Mouse (Mus musculus) neural tube, embryonic 12.5 days (tissue): ENCODE data around the gene Klhl2. TPM values are rescaled to one million over a fixed set of nuclear protein-coding genes. Genes with fewer than 3 reads are reported as not detected.

Source experiments
- ATAC-seq: fragments of 200-750 bp; cut with Nextera tagmentation; 2 replicates; pipeline ENCODE4 v1.8.0; 2017; ENCODE audit warnings: low read depth, mild to moderate bottlenecking, moderate TSS enrichment, moderate library complexity; ENCODE audit not compliant: low FRiP score
- H3K27ac ChIP-seq: fragments of 300-500 bp; sonication (generic); 2 replicates; pipeline ENCODE4 v1.5.1; 2016
- H3K27me3 ChIP-seq: fragments of 300-500 bp; sonication (generic); replicated peaks from 2 replicates; pipeline ENCODE4 v1.6.1; 2016; ENCODE audit warnings: mild to moderate bottlenecking
- H3K36me3 ChIP-seq: fragments of 300-500 bp; sonication (generic); 2 replicates; pipeline ENCODE4 v1.6.1; 2016; ENCODE audit warnings: mild to moderate bottlenecking
- H3K4me1 ChIP-seq: fragments of 300-500 bp; sonication (generic); 2 replicates; pipeline ENCODE4 v1.6.1; 2016
- H3K4me2 ChIP-seq: fragments of 300-500 bp; sonication (generic); replicated peaks from 2 replicates; pipeline ENCODE4 v1.6.1; 2016; ENCODE audit warnings: mild to moderate bottlenecking
- H3K4me3 ChIP-seq: fragments of 300-500 bp; sonication (generic); 2 replicates; pipeline ENCODE4 v1.5.1; 2016
- H3K9ac ChIP-seq: fragments of 300-500 bp; sonication (generic); 2 replicates; pipeline ENCODE4 v1.6.1; 2016; ENCODE audit warnings: mild to moderate bottlenecking
- H3K9me3 ChIP-seq: fragments of 300-500 bp; sonication (generic); 2 replicates; pipeline ENCODE4 v1.6.1; 2016; ENCODE audit warnings: mild to moderate bottlenecking
- WGBS: fragments of 180-500 bp; shearing (Covaris S2); methylation state at CpG from one replicate; pipeline ENCODE4 v1.1.7; 2016; 5-methylcytosine and 5-hydroxymethylcytosine counted together
- polyA plus RNA-seq: library from polyadenylated mRNA; unstranded; fragments of >200 nt; fragmentation: Nextera tagmentation; extraction: Ambion mirVana; gene quantifications from 2 replicates; pipeline ENCODE4 v1.2.1, GENCODE M21; 2016

Klhl2 gene
- polyA plus RNA-seq, 1 experiment from 2014 or later: 30.0 TPM

DNA sequence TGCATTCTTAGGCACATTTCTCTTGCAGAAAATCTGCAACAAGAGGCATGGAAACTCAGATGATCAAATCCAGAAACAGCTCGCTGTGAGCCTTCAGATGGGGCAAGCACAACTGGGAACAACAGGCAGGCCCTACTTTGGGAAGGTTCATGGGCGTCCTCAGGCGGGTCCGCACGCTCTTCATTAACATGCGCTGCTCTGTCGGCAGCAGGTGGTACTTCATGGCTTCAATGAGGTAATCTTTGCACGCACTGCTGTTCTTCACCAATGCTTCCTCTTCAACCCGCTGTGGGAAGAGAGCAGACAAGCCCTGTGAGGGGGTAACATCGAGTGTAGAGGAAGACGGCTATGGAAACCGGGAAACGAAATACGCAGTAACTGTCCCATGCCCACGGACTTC is 91.9 kb downstream of the Klhl2 start:
- 95% methylated on average over 15 of the region's 15 CpGs for WGBS
- Histone ChIP-seq H3K4me3 (no peak overlapping the region), H3K9me3 (no peaks in the 10 kb centered on the region), H3K27me3 (no peaks in the 10 kb centered on the region), H3K4me2 (no peak overlapping the region), H3K36me3 (peaks cover 23% of the 10 kb centered on the region), H3K9ac (no peak overlapping the region), H3K4me1 (no peaks in the 10 kb centered on the region), H3K27ac (no peak overlapping the region)
- no peak for ATAC-seq

DNA sequence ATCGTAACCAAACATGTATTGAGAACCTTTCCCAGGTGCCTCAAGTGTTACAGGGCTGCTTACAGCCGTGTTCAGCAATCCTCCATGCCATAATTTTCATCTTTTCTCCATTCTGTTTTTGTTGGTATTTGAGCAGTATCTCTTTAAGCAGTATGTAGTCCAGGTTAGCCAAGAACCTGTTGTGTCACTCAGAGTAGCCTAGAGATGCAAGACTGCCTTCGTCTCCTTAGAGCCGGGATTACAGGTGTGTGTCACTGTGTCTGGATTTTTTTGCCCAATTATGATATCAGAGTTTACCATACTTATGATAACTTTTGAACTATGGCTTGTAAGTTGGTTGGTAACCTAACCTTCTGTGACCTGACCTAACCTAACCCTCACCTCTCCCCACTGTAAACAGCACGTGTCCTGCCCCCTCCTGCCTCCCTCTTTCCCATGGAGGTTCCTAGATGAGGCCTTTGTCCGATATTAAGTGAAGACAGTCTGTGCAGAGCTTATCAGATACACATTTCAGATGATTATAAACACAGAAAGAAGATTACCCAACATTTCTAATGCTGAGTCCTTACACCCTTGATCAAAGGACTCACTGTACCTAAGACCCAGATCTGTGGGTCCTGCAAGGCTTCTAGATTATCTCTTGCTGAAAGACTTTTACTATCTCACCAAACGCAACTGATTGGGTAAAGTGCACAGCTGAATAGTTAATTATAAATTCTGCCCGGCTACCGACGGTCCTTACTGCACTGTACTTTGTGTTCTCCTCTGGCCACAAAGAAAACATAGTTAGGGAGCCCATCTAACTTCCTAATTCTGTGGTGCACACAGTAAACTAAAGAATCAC is 103.4 kb downstream of the Klhl2 start:
- H3K4me1 ChIP-seq: no peaks in the 10 kb centered on the region
- H3K36me3 ChIP-seq: peaks cover 18% of the 10 kb centered on the region
- H3K27ac ChIP-seq: no peak overlapping the region
- no peaks in the 10 kb centered on the region for H3K27me3 ChIP-seq
- H3K9me3 ChIP-seq: no peaks in the 10 kb centered on the region
- H3K4me2 ChIP-seq: no peak overlapping the region
- H3K9ac ChIP-seq: no peak overlapping the region
- H3K4me3 ChIP-seq: no peak overlapping the region
- WGBS: 89% methylated on average over 10 of the region's 10 CpGs
- no peak for ATAC-seq

- Histone ChIP-seq H3K9me3 (no peaks in the 10 kb centered on the region), H3K27ac (no peak overlapping the region), H3K4me1 (no peaks in the 10 kb centered on the region), H3K27me3 (no peaks in the 10 kb centered on the region), H3K9ac (no peak overlapping the region), H3K4me3 (no peak overlapping the region), H3K4me2 (no peak overlapping the region), H3K36me3 (no peaks in the 10 kb centered on the region)
- ATAC-seq: no peak
- 94% methylated on average over 13 of the region's 13 CpGs for WGBS
Observed at GRCm38 (mm10) chr8:64740547-64741211, 109.1 kb downstream of the Klhl2 start.

DNA sequence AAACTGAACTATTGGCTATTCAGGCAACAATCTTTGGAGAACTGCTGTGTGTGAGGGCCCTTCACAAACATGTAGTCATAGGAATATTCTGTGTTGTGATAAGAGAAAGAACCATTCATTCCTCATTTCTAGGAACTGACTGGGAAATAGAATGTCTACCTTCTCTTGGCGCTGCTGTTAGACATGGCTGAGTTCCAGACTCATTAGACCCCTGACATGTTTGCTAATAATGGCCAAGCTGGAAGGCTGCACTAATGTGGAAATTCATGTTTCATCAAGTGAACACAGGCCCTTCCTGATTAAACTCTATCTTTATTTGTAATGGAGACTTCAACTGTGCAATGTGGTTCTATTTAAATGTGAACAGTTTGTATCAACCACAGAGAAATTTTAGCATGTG is 110.9 kb downstream of the Klhl2 start:
- Histone ChIP-seq H3K4me2 (no peak overlapping the region), H3K36me3 (no peaks in the 10 kb centered on the region), H3K27me3 (no peaks in the 10 kb centered on the region), H3K27ac (no peak overlapping the region), H3K4me3 (no peak overlapping the region), H3K4me1 (no peaks in the 10 kb centered on the region), H3K9me3 (no peaks in the 10 kb centered on the region), H3K9ac (no peak overlapping the region)
- no peak for ATAC-seq
- WGBS: 95% methylated on average over 1 of the region's 1 CpGs

GRCm38 (mm10) chr8:64736767-64737323 is 113.0 kb downstream of the Klhl2 start:
- Histone ChIP-seq H3K27ac (no peak overlapping the region), H3K4me2 (no peak overlapping the region), H3K4me3 (no peak overlapping the region), H3K9ac (no peak overlapping the region), H3K27me3 (no peaks in the 10 kb centered on the region), H3K9me3 (no peaks in the 10 kb centered on the region), H3K36me3 (no peaks in the 10 kb centered on the region), H3K4me1 (peaks cover 8% of the 10 kb centered on the region)
- ATAC-seq: no peak
- WGBS: 94% methylated on average over 3 of the region's 3 CpGs

- Histone ChIP-seq H3K36me3 (peaks cover 8% of the 10 kb centered on the region), H3K9ac (no peak overlapping the region), H3K4me3 (no peak overlapping the region), H3K4me2 (no peak overlapping the region), H3K9me3 (no peaks in the 10 kb centered on the region), H3K27me3 (no peaks in the 10 kb centered on the region), H3K27ac (no peak overlapping the region), H3K4me1 (peaks cover 14% of the 10 kb centered on the region)
- no peak for ATAC-seq
- 95% methylated on average over 8 of the region's 8 CpGs for WGBS
Observed at GRCm38 (mm10) chr8:64735161-64735560, 114.7 kb downstream of the Klhl2 start.

DNA sequence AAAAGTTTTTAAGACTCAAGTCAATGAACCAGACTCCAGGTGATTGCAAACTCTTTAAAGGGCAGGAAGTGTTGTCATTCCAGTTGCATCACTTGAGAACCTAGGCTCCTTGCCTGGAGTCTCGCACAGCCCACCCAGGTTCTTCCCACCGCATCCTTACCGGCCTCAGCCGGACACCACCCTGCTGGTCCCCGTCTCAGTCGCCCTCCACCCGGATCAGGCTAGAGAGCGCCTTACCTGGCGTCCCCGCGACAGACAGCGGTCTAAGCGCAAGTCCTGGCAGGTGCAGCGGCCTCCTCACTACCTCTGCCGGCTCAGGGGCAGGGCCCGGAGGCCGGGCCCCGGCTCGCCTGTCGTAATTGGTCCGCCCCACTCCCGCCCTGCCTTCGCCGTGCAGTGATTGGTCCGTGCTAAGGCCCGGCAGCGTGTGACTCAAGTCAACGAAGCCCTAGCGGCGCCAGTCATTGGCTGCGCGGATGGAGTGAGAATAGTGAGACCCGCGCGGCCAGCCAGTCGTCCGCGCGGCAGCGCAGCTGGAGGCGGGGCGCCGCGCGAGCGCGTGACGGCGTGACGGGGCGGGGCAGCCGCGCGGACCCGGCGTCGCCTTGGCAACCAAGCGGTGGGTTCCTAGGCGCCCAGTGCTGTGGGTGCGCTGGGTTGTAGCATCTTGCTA is 116.4 kb downstream of the Klhl2 start, which contains the start of gene Msmo1:
Gene Msmo1 (minus strand): TSS at position 522 of the 673 bp plus-strand sequence.
- ATAC-seq: peak; percentile 100
- peaks cover 13% of the 10 kb centered on the region for H3K36me3 ChIP-seq
- peak within 1 kb of the TSS; percentile 82 for H3K4me3 ChIP-seq
- peak within 1 kb of the TSS; percentile 74 for H3K4me2 ChIP-seq
- peaks cover 14% of the 10 kb centered on the region for H3K4me1 ChIP-seq
- peak within 1 kb of the TSS; percentile 72 for H3K9ac ChIP-seq
- no peaks in the 10 kb centered on the region for H3K27me3 ChIP-seq
- H3K27ac ChIP-seq: 0 out of 2 replicates have a peak within 1 kb of the TSS, but pooled peaks have one; percentile 20
- WGBS: under 1% methylated on average over 60 of the region's 60 CpGs
- no peaks in the 10 kb centered on the region for H3K9me3 ChIP-seq

- no peak overlapping the region for H3K27ac ChIP-seq
Observed at GRCm38 (mm10) chr8:64732596-64732995, 117.2 kb downstream of the Klhl2 start.

DNA sequence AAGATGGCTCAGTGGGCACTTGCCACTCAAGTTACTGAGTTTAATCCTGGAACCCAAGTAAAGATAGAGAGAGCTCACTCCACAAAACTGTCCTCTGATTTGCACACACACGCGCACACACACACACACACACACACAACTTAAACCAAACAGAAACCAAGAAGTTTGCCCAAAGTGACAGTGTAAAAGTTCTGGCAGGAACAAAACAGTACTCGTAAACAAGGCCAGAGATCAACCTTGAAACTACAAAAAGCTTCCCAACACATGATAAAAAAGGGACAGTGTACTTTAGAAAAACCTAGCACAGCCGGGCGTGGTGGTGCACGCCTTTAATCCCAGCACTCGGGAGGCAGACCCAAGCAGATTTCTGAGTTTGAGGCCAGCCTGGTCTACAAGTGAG is 121.7 kb downstream of the Klhl2 start:
- 93% methylated on average over 7 of the region's 7 CpGs for WGBS

More at GRCm38 (mm10) chr8:64732596-64732995, 117.2 kb downstream of the Klhl2 start:
- peak overlapping the region; percentile 74 for H3K4me2 ChIP-seq
- H3K9me3 ChIP-seq: no peaks in the 10 kb centered on the region
- peaks cover 15% of the 10 kb centered on the region for H3K36me3 ChIP-seq
- ATAC-seq: no peak
- H3K27me3 ChIP-seq: no peaks in the 10 kb centered on the region
- 15% methylated on average over 9 of the region's 9 CpGs for WGBS
- peaks cover 14% of the 10 kb centered on the region for H3K4me1 ChIP-seq
- H3K4me3 ChIP-seq: peak overlapping the region; percentile 82
- H3K9ac ChIP-seq: peak overlapping the region; percentile 72

DNA sequence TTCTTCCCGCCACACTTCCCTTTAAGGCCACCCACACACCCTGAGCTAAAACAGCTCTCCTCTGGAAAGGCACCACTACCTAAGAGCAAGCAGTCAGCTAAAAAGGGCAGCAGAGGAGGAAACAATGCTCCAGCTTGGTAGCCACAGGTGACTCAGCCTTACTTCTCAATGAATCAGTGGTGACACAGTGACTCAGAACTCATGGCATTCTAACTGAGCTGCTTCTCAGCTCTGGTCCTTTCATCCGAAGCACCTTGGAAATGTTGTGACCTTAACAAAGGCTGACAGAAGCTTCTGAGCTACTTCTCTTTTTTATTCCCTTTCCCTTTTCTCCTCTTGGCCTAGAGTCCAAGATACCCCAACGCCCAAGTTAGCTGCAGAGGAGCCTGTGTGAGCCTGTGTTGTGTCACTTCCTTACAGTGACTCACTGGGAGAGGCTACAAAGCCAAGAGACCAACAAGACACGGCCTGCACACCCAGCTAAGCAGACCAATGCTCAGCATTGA is 123.6 kb downstream of the Klhl2 start:
- peaks cover 5% of the 10 kb centered on the region; the same call in 1 of the 2 replicates for H3K4me1 ChIP-seq

More for the DNA sequence above, 121.7 kb downstream of the Klhl2 start:
- no peak overlapping the region for H3K4me2 ChIP-seq
- no peaks in the 10 kb centered on the region for H3K9me3 ChIP-seq
- H3K4me1 ChIP-seq: peaks cover 14% of the 10 kb centered on the region
- H3K36me3 ChIP-seq: peaks cover 53% of the 10 kb centered on the region
- H3K27ac ChIP-seq: no peak overlapping the region
- no peak for ATAC-seq
- H3K27me3 ChIP-seq: no peaks in the 10 kb centered on the region
- H3K4me3 ChIP-seq: no peak overlapping the region
- H3K9ac ChIP-seq: no peak overlapping the region

GRCm38 (mm10) chr8:64723206-64723605 is 126.6 kb downstream of the Klhl2 start:
- no peak for ATAC-seq
- Histone ChIP-seq H3K4me3 (no peak overlapping the region), H3K9ac (no peak overlapping the region), H3K36me3 (peaks cover 75% of the 10 kb centered on the region), H3K9me3 (no peaks in the 10 kb centered on the region), H3K27ac (no peak overlapping the region), H3K4me1 (no peaks in the 10 kb centered on the region), H3K4me2 (no peak overlapping the region), H3K27me3 (no peaks in the 10 kb centered on the region)
- 93% methylated on average over 2 of the region's 2 CpGs for WGBS

More for the DNA sequence above, 123.6 kb downstream of the Klhl2 start:
- H3K9me3 ChIP-seq: no peaks in the 10 kb centered on the region
- H3K9ac ChIP-seq: no peak overlapping the region
- H3K4me3 ChIP-seq: no peak overlapping the region
- 93% methylated on average over 4 of the region's 4 CpGs for WGBS
- H3K36me3 ChIP-seq: peaks cover 66% of the 10 kb centered on the region
- H3K4me2 ChIP-seq: no peak overlapping the region
- no peaks in the 10 kb centered on the region for H3K27me3 ChIP-seq
- no peak for ATAC-seq
- no peak overlapping the region for H3K27ac ChIP-seq

DNA sequence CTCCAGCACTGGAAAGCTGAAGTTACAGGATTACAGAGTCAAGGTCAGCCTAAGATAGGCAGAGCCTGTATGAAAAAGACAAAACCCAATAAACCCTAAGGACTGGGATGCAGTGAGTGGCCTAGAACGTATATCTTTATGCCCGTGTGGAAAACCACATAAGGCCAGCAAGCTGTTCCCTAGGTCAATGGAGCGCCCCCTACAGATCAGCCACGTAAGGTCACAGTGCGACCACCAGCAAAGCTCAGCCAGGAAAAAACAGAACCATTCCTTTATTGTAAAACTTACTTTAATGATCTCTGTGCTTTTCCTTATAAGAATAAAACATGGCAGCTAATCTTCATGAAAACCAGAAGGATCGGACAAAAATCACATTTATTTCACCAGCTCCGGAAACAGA is 131.9 kb downstream of the Klhl2 start:
- Histone ChIP-seq H3K36me3 (peaks cover 62% of the 10 kb centered on the region), H3K4me3 (no peak overlapping the region), H3K27me3 (no peaks in the 10 kb centered on the region), H3K9me3 (no peaks in the 10 kb centered on the region), H3K4me1 (no peaks in the 10 kb centered on the region), H3K4me2 (no peak overlapping the region), H3K9ac (no peak overlapping the region), H3K27ac (no peak overlapping the region)
- ATAC-seq: no peak
- WGBS: 84% methylated on average over 7 of the region's 7 CpGs
